Mouse (Mus musculus): ENCODE results near the gene Cyp2c37.
"Not testable (repeated sequence)": the region's sequence is repeated elsewhere in the genome, so short reads cannot be mapped to it uniquely, and the experiment has no call there.

Gene Cyp2c37

DNA sequence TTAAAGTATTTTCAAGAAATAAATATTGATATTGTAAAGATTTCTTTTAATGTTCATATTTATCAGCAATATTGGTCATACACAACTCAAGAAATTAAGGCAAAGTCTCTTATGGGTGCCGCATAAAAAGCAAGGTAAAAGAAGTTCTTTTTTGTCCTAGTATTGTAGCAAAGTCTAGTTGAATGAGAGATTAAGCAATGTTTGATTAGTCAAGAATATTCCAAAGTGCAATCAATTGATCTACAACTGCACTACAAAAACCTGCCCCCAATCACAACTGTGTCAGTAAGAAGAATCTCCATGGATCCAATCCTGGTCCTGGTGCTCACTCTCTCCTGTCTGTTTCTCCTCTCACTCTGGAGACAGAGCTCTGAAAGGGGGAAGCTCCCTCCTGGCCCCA is at the start of gene Cyp2c37:
Cyp2c37 (plus strand) TSS at position 285 of the 400 bp plus-strand sequence.
- DNase-seq (ENCODE audit: low spot score in 2 of 2): not testable (repeated sequence)

DNA sequence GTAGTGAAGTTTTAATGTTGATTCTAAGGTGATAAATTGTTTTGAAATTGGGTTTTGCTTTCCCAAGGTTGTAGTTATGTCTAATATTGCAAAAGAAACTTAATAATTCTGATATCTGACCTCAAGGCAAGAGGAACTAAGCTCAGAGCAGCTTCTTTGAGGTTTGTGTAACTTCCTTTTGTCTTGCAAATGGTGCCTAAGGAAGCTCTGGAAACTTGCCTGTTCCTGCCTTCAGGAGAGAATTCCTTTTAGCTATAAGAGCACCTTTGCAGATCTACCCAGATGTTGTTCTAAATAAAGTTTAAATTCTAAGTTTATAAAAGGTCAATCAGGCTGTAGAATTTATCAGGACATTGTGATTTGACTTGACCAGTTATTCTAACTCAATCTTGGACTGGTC is 31.4 kb upstream of the Cyp2c37 start:
- not testable (repeated sequence) for DNase-seq (ENCODE audit: low spot score in 2 of 2)

DNA sequence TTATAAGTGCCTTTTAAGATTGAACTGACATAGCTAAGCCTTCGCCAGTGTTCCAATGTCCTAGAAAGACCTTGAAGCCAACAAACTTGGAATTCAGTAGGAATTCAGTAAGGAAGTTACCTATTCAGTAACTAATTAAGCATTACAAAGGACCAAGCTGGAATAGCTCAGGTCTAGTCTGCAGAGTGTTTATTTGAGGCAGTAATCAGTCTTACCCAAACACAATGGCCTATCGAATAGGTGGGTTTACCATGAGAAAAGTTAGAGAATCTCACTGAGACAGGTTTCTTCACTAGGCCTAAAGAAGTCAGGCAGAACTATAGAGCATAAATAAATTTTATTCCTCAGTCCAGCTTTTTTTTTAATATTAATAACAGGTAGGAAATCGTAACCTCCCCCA is 21.1 kb upstream of the Cyp2c37 start:
- not testable (repeated sequence) for DNase-seq (ENCODE audit: low spot score in 2 of 2)

DNA sequence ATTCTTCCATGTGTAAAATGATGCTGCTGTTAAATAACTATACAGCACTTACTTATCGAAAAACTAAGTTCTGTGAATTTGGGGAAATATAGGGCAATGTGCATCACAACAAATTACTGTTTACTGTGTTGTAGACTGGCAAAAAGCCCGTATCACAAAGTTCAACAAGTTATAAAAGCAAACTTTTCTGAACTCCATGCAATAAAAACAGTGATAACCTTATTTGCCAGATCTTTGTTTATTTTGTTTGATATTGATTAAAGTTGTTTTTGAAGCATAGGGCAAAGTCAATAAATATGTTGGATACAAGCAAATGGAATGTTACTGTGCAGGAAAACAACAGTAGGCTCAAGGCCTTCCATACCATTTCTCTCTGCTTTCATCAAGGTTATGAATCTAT is 2.8 kb upstream of the Cyp2c37 start:
- DNase-seq (ENCODE audit: low spot score in 2 of 2): no peak

All from natural killer cell, adult 2 months (primary cell).